8 mouse cellular contexts compared by ENCODE assay signal in the genomic region with DNA sequence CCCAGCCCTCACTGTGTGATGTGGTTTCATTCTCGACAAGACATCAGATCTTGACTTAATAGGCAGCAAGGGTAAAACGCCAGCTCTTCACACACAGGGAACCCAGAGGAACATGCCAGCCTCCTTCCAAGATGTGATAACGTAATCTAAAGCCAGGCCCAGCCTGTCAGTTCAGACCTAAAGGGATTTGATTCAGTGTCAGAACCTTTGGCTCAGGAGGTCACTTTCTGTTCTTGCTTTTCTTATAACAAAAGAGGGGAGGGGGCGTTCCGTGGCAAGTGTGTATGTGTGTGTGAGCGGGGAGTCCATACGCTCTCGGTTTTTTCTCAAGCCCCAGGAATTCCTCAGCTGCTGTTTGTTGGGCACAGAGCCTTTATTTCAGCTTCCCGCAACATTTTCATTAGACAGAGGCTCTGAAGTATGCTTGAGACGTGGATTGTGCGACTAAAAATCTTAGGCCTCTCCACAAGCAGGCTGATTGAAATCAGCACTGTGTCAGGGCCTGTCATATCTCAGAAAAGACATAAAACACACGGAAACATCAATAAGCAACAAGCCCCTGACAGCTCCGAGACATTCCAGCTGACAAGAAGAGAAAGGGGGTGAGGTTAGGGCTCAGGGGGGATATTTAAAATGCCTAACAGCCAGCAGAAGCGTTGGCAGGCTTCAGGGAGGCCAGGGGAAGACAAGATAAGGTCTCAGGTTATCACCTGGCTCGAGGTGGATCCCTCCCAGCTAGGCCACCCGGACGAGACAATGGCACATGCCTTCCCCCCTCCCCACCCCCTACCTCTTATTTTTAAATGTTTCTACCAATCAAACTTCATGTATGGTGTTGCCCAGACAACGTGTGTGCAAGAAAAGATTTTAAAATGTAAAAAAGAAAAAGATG.
DNase-seq lines count a peak whose midpoint lies in the region; ATAC-seq and TF ChIP-seq lines count a peak whose summit lies in the region.

No protein-coding gene starts in this region.

- no peak overlapping the region for H3K4me3 ChIP-seq in cerebellum, adult 2 months (replicated peaks; ENCODE audit: insufficient read depth, low read depth, low read length)
- peak overlapping the region; percentile 19; the same call in 1 of the 2 replicates for H3K4me3 ChIP-seq in lung, embryonic 16.5 days (ENCODE audit: low read length)
- H3K4me3 ChIP-seq in limb, embryonic 13.5 days, result no peak overlapping the region
- no peak overlapping the region for H3K4me3 ChIP-seq in stomach, embryonic 16.5 days (replicated peaks; ENCODE audit: low read length)

- peak overlapping the region; percentile 22; the same call in 1 of the 2 replicates for H3K9ac ChIP-seq in lung, embryonic 16.5 days (ENCODE audit: low read length)
- no peak overlapping the region for H3K9ac ChIP-seq in limb, embryonic 13.5 days
- 0 out of 2 replicates have a peak overlapping the region, but pooled peaks have one; percentile 14 for H3K9ac ChIP-seq in stomach, embryonic 16.5 days (ENCODE audit: low read length)

- peak overlapping the region; percentile 41 for H3K4me2 ChIP-seq in lung, embryonic 16.5 days (ENCODE audit: low read depth, low read length)
- peak overlapping the region; percentile 25 for H3K4me2 ChIP-seq in limb, embryonic 13.5 days (replicated peaks)
- peak overlapping the region; percentile 22 for H3K4me2 ChIP-seq in stomach, embryonic 16.5 days (ENCODE audit: low read depth, low read length)

- no peaks in the 10 kb centered on the region; the same call in 1 of the 2 replicates for H3K27me3 ChIP-seq in cerebellum, adult 2 months (ENCODE audit: control insufficient read depth, insufficient read depth, low read length)
- no peaks in the 10 kb centered on the region for H3K27me3 ChIP-seq in lung, embryonic 16.5 days (ENCODE audit: control insufficient read depth, insufficient read depth, low read depth, low read length)
- no peaks in the 10 kb centered on the region; the same call in 1 of the 2 replicates for H3K27me3 ChIP-seq in limb, embryonic 13.5 days
- H3K27me3 ChIP-seq in stomach, embryonic 16.5 days (ENCODE audit: control insufficient read depth, insufficient read depth, low read length), result no peaks in the 10 kb centered on the region

- 43% methylated on average over 18 of the region's 18 CpGs for WGBS in cerebellum, adult 2 months
- 24% methylated on average over 18 of the region's 18 CpGs for WGBS in lung, embryonic 16.5 days
- WGBS in limb, embryonic 13.5 days, result 26% methylated on average over 18 of the region's 18 CpGs
- WGBS in stomach, embryonic 16.5 days, result 20% methylated on average over 18 of the region's 18 CpGs

- H3K27ac ChIP-seq in cerebellum, adult 2 months (ENCODE audit: insufficient read depth, low read length), result no peak overlapping the region
- H3K27ac ChIP-seq in lung, embryonic 16.5 days (ENCODE audit: low read length), result no peak overlapping the region
- no peak overlapping the region for H3K27ac ChIP-seq in limb, embryonic 13.5 days
- no peak overlapping the region for H3K27ac ChIP-seq in stomach, embryonic 16.5 days (ENCODE audit: low read length)

- TF ChIP-seq CTCF in cerebellum, adult 2 months (IDR thresholded peaks at IDR 0.05; ENCODE audit: borderline replicate concordance, insufficient read depth, low read depth, low read length), result no peak

- no peaks in the 10 kb centered on the region for H3K36me3 ChIP-seq in lung, embryonic 16.5 days (ENCODE audit: control insufficient read depth, insufficient read depth, low read length)
- H3K36me3 ChIP-seq in limb, embryonic 13.5 days, result no peaks in the 10 kb centered on the region
- H3K36me3 ChIP-seq in stomach, embryonic 16.5 days (ENCODE audit: control insufficient read depth, insufficient read depth, low read length), result no peaks in the 10 kb centered on the region

- H3K9me3 ChIP-seq in lung, embryonic 16.5 days (ENCODE audit: control insufficient read depth, low read length), result no peaks in the 10 kb centered on the region
- H3K9me3 ChIP-seq in limb, embryonic 13.5 days, result no peaks in the 10 kb centered on the region
- H3K9me3 ChIP-seq in stomach, embryonic 16.5 days (replicated peaks; ENCODE audit: control insufficient read depth, low read length), result no peaks in the 10 kb centered on the region

- ATAC-seq in lung, embryonic 16.5 days (ENCODE audit: low read depth), result no peak
- ATAC-seq in limb, embryonic 13.5 days (ENCODE audit: low FRiP score, low read depth), result 0 out of 2 replicates have a peak, but pooled peaks have one; percentile 32
- no peak for ATAC-seq in stomach, embryonic 16.5 days (ENCODE audit: insufficient read depth, low FRiP score)

- peaks cover 3% of the 10 kb centered on the region for H3K4me1 ChIP-seq in cerebellum, adult 2 months (ENCODE audit: control insufficient read depth, insufficient read depth, low read length)
- H3K4me1 ChIP-seq in lung, embryonic 16.5 days (replicated peaks; ENCODE audit: control insufficient read depth, insufficient read depth, low read length), result 0 out of 2 replicates have a peak, but pooled peaks cover 3% of the 10 kb centered on the region
- peaks cover 16% of the 10 kb centered on the region; the same call in 1 of the 2 replicates for H3K4me1 ChIP-seq in limb, embryonic 13.5 days
- peaks cover 5% of the 10 kb centered on the region; the same call in 1 of the 2 replicates for H3K4me1 ChIP-seq in stomach, embryonic 16.5 days (ENCODE audit: control insufficient read depth, insufficient read depth, low read length)

- DNase-seq in cerebellum, postnatal 10 days, result peak; percentile 23 to 25
- no peak for DNase-seq in cerebellum, adult 2 months
- DNase-seq in lung, postnatal 25 days (ENCODE audit: low spot score), result no peak
- DNase-seq in gastrocnemius, postnatal 4 days (ENCODE audit: low spot score in 2 of 2), result no peak
- no peak for DNase-seq in layer of hippocampus, adult 11-12 months (ENCODE audit: low spot score)

- no peak for TF ChIP-seq POLR2A in cerebellum, adult 2 months (IDR thresholded peaks at IDR 0.05; ENCODE audit: borderline replicate concordance, insufficient read depth, low read length)

Comparison
In these comparisons a context has a peak if more than half of its experiments do, and no peak if none do; other contexts are left out.
1. DNase-seq: peak in cerebellum, postnatal 10 days (2 of 2); none in cerebellum, adult 2 months (0 of 2), lung, postnatal 25 days (single experiment), gastrocnemius, postnatal 4 days (0 of 2) and layer of hippocampus, adult 11-12 months (single experiment).
2. Peak in every context shown above with its lines, with median percentiles within 50 percentile points of each other: H3K4me2 ChIP-seq.